Mouse (Mus musculus): ENCODE results near the gene Arhgef10l.

The Arhgef10l gene

GRCm38 (mm10) chr4:140665760-140666159 lies at the start of gene Arhgef10l:
TSS of gene Arhgef10l (minus strand) at chr4:140666012.
- peak; percentile 83 to 85 for DNase-seq (ENCODE audit: inconsistent age in 2 of 2, low spot score in 1 of 2)

GRCm38 (mm10) chr4:140714586-140714985 lies 48.8 kb upstream of the Arhgef10l start:
- no peak for DNase-seq (ENCODE audit: inconsistent age in 2 of 2, low spot score in 1 of 2)

GRCm38 (mm10) chr4:140713480-140714365 lies 47.9 kb upstream of the Arhgef10l start:
- peak; percentile 91 to 96 for DNase-seq (ENCODE audit: inconsistent age in 2 of 2, low spot score in 1 of 2)

GRCm38 (mm10) chr4:140711360-140711759 lies 45.5 kb upstream of the Arhgef10l start:
- DNase-seq (ENCODE audit: inconsistent age in 2 of 2, low spot score in 1 of 2), result no peak

- DNase-seq (ENCODE audit: inconsistent age in 2 of 2, low spot score in 1 of 2), result no peak
These were observed 45.0 kb upstream of the Arhgef10l start for GRCm38 (mm10) chr4:140710781-140711180.

- no peak for DNase-seq (ENCODE audit: inconsistent age in 2 of 2, low spot score in 1 of 2)
These were observed 43.8 kb upstream of the Arhgef10l start for GRCm38 (mm10) chr4:140709617-140710016.

GRCm38 (mm10) chr4:140709111-140709510 lies 43.3 kb upstream of the Arhgef10l start:
- DNase-seq (ENCODE audit: inconsistent age in 2 of 2, low spot score in 1 of 2), result no peak

GRCm38 (mm10) chr4:140708297-140708927 lies 42.6 kb upstream of the Arhgef10l start:
- no peak for DNase-seq (ENCODE audit: inconsistent age in 2 of 2, low spot score in 1 of 2)

GRCm38 (mm10) chr4:140707615-140708014 lies 41.8 kb upstream of the Arhgef10l start:
- no peak for DNase-seq (ENCODE audit: inconsistent age in 2 of 2, low spot score in 1 of 2)

- peak; percentile 45 to 72 for DNase-seq (ENCODE audit: inconsistent age in 2 of 2, low spot score in 1 of 2)
These were observed 38.4 kb upstream of the Arhgef10l start for GRCm38 (mm10) chr4:140704166-140704565.

- DNase-seq (ENCODE audit: inconsistent age in 2 of 2, low spot score in 1 of 2), result no peak
These were observed 37.8 kb upstream of the Arhgef10l start for GRCm38 (mm10) chr4:140703636-140704035.

GRCm38 (mm10) chr4:140702611-140703327 lies 37.0 kb upstream of the Arhgef10l start:
- DNase-seq (ENCODE audit: inconsistent age in 2 of 2, low spot score in 1 of 2), result peak; percentile 92 to 95

- peak; percentile 57 to 75 for DNase-seq (ENCODE audit: inconsistent age in 2 of 2, low spot score in 1 of 2)
These were observed 36.1 kb upstream of the Arhgef10l start for GRCm38 (mm10) chr4:140701716-140702561.

GRCm38 (mm10) chr4:140701049-140701715 lies 35.4 kb upstream of the Arhgef10l start:
- DNase-seq (ENCODE audit: inconsistent age in 2 of 2, low spot score in 1 of 2), result peak; percentile 88 to 95

- DNase-seq (ENCODE audit: inconsistent age in 2 of 2, low spot score in 1 of 2), result peak; percentile 35 to 59
These were observed 34.6 kb upstream of the Arhgef10l start, which contains the start of gene Rcc2 for GRCm38 (mm10) chr4:140700269-140701018. TSS of gene Rcc2 (plus strand) at chr4:140700541.

GRCm38 (mm10) chr4:140699441-140700127 lies 33.8 kb upstream of the Arhgef10l start:
- DNase-seq (ENCODE audit: inconsistent age in 2 of 2, low spot score in 1 of 2), result peak; percentile 81 to 92

- peak in 1 of 2 experiments; percentile 55 for DNase-seq (ENCODE audit: inconsistent age in 2 of 2, low spot score in 1 of 2)
These were observed 30.1 kb upstream of the Arhgef10l start for GRCm38 (mm10) chr4:140695675-140696585.

- no peak for DNase-seq (ENCODE audit: inconsistent age in 2 of 2, low spot score in 1 of 2)
These were observed 29.3 kb upstream of the Arhgef10l start for GRCm38 (mm10) chr4:140695146-140695545.
